Mouse (Mus musculus) CH12.LX (cell line): ENCODE measurements around the gene Stx8. TPM values are rescaled to one million over a fixed set of nuclear protein-coding genes. Genes with fewer than 3 reads are reported as not detected.

Source experiments
- DNase-seq: peaks from one replicate; pipeline ENCODE4 v3.0.0-alpha.2; 2013; ENCODE audit errors: extremely low read depth
- H3K27ac ChIP-seq: 2 replicates; pipeline ENCODE4 v1.5.1; 2012; ENCODE audit warnings: low read depth, mild to moderate bottlenecking, control low read depth, moderate library complexity; ENCODE audit not compliant: insufficient read depth
- H3K27me3 ChIP-seq: replicated peaks from 2 replicates; pipeline ENCODE3; 2012; ENCODE audit warnings: inconsistent platforms
- H3K36me3 ChIP-seq, 2 experiments: replicated peaks in 1 of 2; 2 replicates each; pipeline versions ENCODE3 to v1.6.1; 2012; ENCODE audit warnings: inconsistent platforms in 1 of 2, low read length in 1 of 2, mild to moderate bottlenecking in 1 of 2, mixed read lengths in 1 of 2, moderate library complexity in 1 of 2; ENCODE audit not compliant: control insufficient read depth in 1 of 2, insufficient read depth in 1 of 2
- H3K4me1 ChIP-seq, 2 experiments: 2 replicates each; pipeline ENCODE4 v1.6.1; 2012; ENCODE audit warnings: inconsistent platforms in 1 of 2, moderate library complexity in 1 of 2; ENCODE audit not compliant: insufficient read depth in 2 of 2, control insufficient read depth in 1 of 2
- H3K4me2 ChIP-seq: 2 replicates; pipeline ENCODE4 v1.6.1; 2012; ENCODE audit warnings: low read depth, mild to moderate bottlenecking, control low read depth; ENCODE audit not compliant: poor library complexity, insufficient read depth, severe bottlenecking
- H3K4me3 ChIP-seq, 3 experiments: fragments of 150-350 bp in 1 of 3; sonication (generic) in 1 of 3; replicated peaks in 1 of 3; 2 replicates each; pipeline versions ENCODE3 to v1.5.1; 2011 to 2012; ENCODE audit warnings: low read depth in 2 of 3, low read length in 2 of 3, mild to moderate bottlenecking in 2 of 3, moderate library complexity in 2 of 3, control low read depth in 1 of 3, improper control_type of control experiment in 1 of 3, inconsistent platforms in 1 of 3, mixed read lengths in 1 of 3; ENCODE audit not compliant: poor library complexity in 1 of 3
- H3K79me2 ChIP-seq: replicated peaks from 2 replicates; pipeline ENCODE4 v1.6.1; 2012; ENCODE audit warnings: mild to moderate bottlenecking, moderate library complexity; ENCODE audit not compliant: control insufficient read depth, poor library complexity, insufficient read depth, severe bottlenecking; ENCODE audit errors: extremely low read depth
- H3K9ac ChIP-seq: 2 replicates; pipeline ENCODE4 v1.6.1; 2012; ENCODE audit warnings: low read depth, mild to moderate bottlenecking, control low read depth, moderate library complexity; ENCODE audit not compliant: insufficient read depth
- H3K9me3 ChIP-seq: replicated peaks from 2 replicates; pipeline ENCODE3; 2012; ENCODE audit warnings: low read length, inconsistent platforms, mixed read lengths
- CHD2 ChIP-seq: IDR thresholded peaks from 2 replicates; pipeline ENCODE4 v1.6.1; 2011; ENCODE audit warnings: low read length, improper control_type of control experiment
- E2F4 ChIP-seq: IDR thresholded peaks from 2 replicates; pipeline ENCODE4 v1.6.1; 2011; ENCODE audit warnings: low read depth, low read length, improper control_type of control experiment; ENCODE audit not compliant: insufficient replicate concordance
- EP300 ChIP-seq: IDR thresholded peaks from 2 replicates; pipeline ENCODE4 v1.6.1; 2011; ENCODE audit warnings: low read length, improper control_type of control experiment
- KAT2A ChIP-seq: IDR thresholded peaks from 2 replicates; pipeline ENCODE4 v1.6.1; 2012; ENCODE audit warnings: low read length, improper control_type of control experiment, inconsistent platforms; ENCODE audit not compliant: insufficient replicate concordance
- MAX ChIP-seq: IDR thresholded peaks from 2 replicates; pipeline ENCODE4 v1.6.1; 2011; ENCODE audit warnings: low read length, improper control_type of control experiment
- MYC ChIP-seq: IDR thresholded peaks from 2 replicates; pipeline ENCODE4 v1.6.1; 2011; ENCODE audit warnings: low read depth, mild to moderate bottlenecking, improper control_type of control experiment, low read length
- PAX5 ChIP-seq: IDR thresholded peaks from 2 replicates; pipeline ENCODE4 v1.6.1; 2012; ENCODE audit warnings: low read length, inconsistent platforms, mixed read lengths
- POLR2A ChIP-seq: IDR thresholded peaks from 2 replicates; pipeline ENCODE4 v1.6.1; 2011; ENCODE audit warnings: low read depth, mild to moderate bottlenecking, improper control_type of control experiment, low read length
- RAD21 ChIP-seq: IDR thresholded peaks from 2 replicates; pipeline ENCODE4 v1.6.1; 2011; ENCODE audit warnings: low read depth, mild to moderate bottlenecking, low read length, improper control_type of control experiment, moderate library complexity
- RCOR1 ChIP-seq: conservative IDR thresholded peaks from 2 replicates; pipeline ENCODE4 v1.6.1; 2012; ENCODE audit warnings: low read depth, mild to moderate bottlenecking, inconsistent platforms, low read length, improper control_type of control experiment
- SMC3 ChIP-seq: IDR thresholded peaks from 2 replicates; pipeline ENCODE4 v1.6.1; 2011; ENCODE audit warnings: low read depth, low read length, improper control_type of control experiment
- TBP ChIP-seq: conservative IDR thresholded peaks from 2 replicates; pipeline ENCODE4 v1.6.1; 2011; ENCODE audit warnings: low read depth, low read length, improper control_type of control experiment
- TCF12 ChIP-seq: IDR thresholded peaks from 2 replicates; pipeline ENCODE4 v1.6.1; 2014; ENCODE audit warnings: low read depth, mild to moderate bottlenecking, inconsistent platforms, low read length, improper control_type of control experiment
- ZC3H11A ChIP-seq: IDR thresholded peaks from 2 replicates; pipeline ENCODE4 v1.6.1; 2012; ENCODE audit warnings: low read depth, mild to moderate bottlenecking, inconsistent platforms, low read length, improper control_type of control experiment
- dilution Hi-C: fragments of 300-500 bp; cut with MboI; formaldehyde crosslinking; loops from 2 replicates; pipeline ENCODE4 v1.14.3; 2020; ENCODE audit warnings: low sequenced_read_pairs; ENCODE audit not compliant: extremely low pct_unique_long_range_greater_than_20kb, extremely low pct_ligation_motif_present
- in situ Hi-C: fragments of 300-500 bp; cut with MboI; formaldehyde crosslinking; loops from 3 replicates; pipeline ENCODE4 v1.14.3; 2019; ENCODE audit warnings: low sequenced_read_pairs, low pct_ligation_motif_present, low pct_unique_long_range_greater_than_20kb, mixed read lengths
- polyA plus RNA-seq: library from polyadenylated mRNA; unstranded; fragments of >175 nt; gene quantifications from 2 replicates; pipeline ENCODE4 v1.2.1, GENCODE M21; 2012; ENCODE audit warnings: low read depth; ENCODE audit not compliant: insufficient read length
- total RNA-seq, 2 experiments: library from RNA; depleted of rRNA; stranded (reverse); fragments of 300-350 nt in 1 of 2; fragments of >200 nt in 1 of 2; gene quantifications; 2 replicates each; pipeline ENCODE4 v1.2.3; 2012 to 2014

Stx8 gene
- total and polyA plus RNA-seq, 3 experiments = 31.8 to 57.9 (median 35.2) TPM

- Histone ChIP-seq H3K9ac (no peak overlapping the region), H3K9me3 (peaks cover 2% of the 10 kb centered on the region), H3K4me3 (no peak overlapping the region), H3K27me3 (no peaks in the 10 kb centered on the region), H3K79me2 (no peaks in the 10 kb centered on the region), H3K4me1 (peaks cover 0 to 16% of the 10 kb centered on the region in 2 experiments; a peak in 2 of 4 replicates), H3K36me3 (no peaks in the 10 kb centered on the region), H3K27ac (no peak overlapping the region), H3K4me2 (no peak overlapping the region)
- dilution Hi-C loops (no loop called here), in situ Hi-C loops (no loop called here)
- DNase-seq = peak; percentile 7
- TF ChIP-seq RAD21 (no peak), MYC (no peak), RCOR1 (no peak), PAX5 (no peak), POLR2A (no peak), KAT2A (no peak), CHD2 (no peak), TCF12 (no peak), EP300 (no peak), SMC3 (no peak), ZC3H11A (no peak), TBP (no peak), MAX (no peak), E2F4 (no peak)
Observed at GRCm38 (mm10) chr11:68253531-68253930, 287.5 kb downstream of the Stx8 start.

Other genes starting within 250 kb of the Stx8 start
- 0.04 TPM in 2 replicates for gene Glp2r, start 195.0 kb upstream of the Stx8 start, total RNA-seq (2012; rRNA removed)
- 0.04 and 0.09 TPM in 2 replicates for gene Glp2r, start 195.0 kb upstream of the Stx8 start, total RNA-seq (2014; rRNA removed)
- gene Glp2r, start 195.0 kb upstream of the Stx8 start, polyA plus RNA-seq = 0.07 TPM in 1 of 2 replicates, not detected in the other
- not detected in 2 replicates for gene Gsg1l2, start 191.6 kb upstream of the Stx8 start, total RNA-seq (2012; rRNA removed)
- not detected in 2 replicates for gene Gsg1l2, start 191.6 kb upstream of the Stx8 start, total RNA-seq (2014; rRNA removed)
- gene Gsg1l2, start 191.6 kb upstream of the Stx8 start, polyA plus RNA-seq = not detected in 2 replicates
- gene Dhrs7c, start 168.0 kb upstream of the Stx8 start, total RNA-seq (2012; rRNA removed) = not detected in 2 replicates
- gene Dhrs7c, start 168.0 kb upstream of the Stx8 start, total RNA-seq (2014; rRNA removed) = not detected in 2 replicates
- gene Dhrs7c, start 168.0 kb upstream of the Stx8 start, polyA plus RNA-seq = not detected in 2 replicates
- gene Usp43, start 44.0 kb upstream of the Stx8 start, total RNA-seq (2012; rRNA removed) = not detected in 2 replicates
- gene Usp43, start 44.0 kb upstream of the Stx8 start, total RNA-seq (2014; rRNA removed) = not detected in 2 replicates
- gene Usp43, start 44.0 kb upstream of the Stx8 start, polyA plus RNA-seq = not detected in 2 replicates
- not detected in 2 replicates for gene Cfap52, start 542 bp upstream of the Stx8 start, total RNA-seq (2012; rRNA removed)
- gene Cfap52, start 542 bp upstream of the Stx8 start, total RNA-seq (2014; rRNA removed) = not detected in 2 replicates
- 0.20 TPM in 1 of 2 replicates, not detected in the other for gene Cfap52, start 542 bp upstream of the Stx8 start, polyA plus RNA-seq